ENCODE assay signal across 11 mouse cellular contexts in the genomic region with DNA sequence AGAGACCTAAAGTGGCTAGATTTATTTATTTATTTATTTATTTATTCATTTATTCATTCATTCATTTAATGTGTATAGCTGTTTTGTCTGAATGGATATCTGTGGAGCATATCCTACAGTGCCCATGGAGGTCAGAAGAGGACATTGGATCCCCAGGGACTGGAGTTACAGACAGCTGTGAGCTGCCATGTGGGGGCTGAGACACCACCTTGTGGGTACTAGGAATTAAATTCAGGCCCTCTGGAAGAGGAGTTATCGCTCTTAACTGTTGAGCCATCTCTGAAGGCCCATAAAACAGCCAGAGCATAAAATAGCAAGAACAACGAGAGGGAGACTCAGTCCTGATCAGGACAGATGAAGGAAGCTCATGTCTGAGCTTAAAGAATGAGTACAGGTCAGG.
"Had no signal": no experiment of that assay in that cellular context is flagged by ENCODE, and none has a peak within 500 bp of the region (broad histone marks: within the 10 kb centered on the region; RNA-seq: fewer than 3 reads in every experiment).

No protein-coding gene starts in this region.

- H3K27me3 ChIP-seq: limb, embryonic 15.5 days; midbrain, embryonic 15.5 days had no signal

- H3K4me2 ChIP-seq: limb, embryonic 15.5 days; liver, embryonic 12.5 days; lung, embryonic 14.5 days; midbrain, embryonic 11.5 days; midbrain, embryonic 15.5 days had no signal

- H3K9ac ChIP-seq: limb, embryonic 15.5 days; liver, embryonic 12.5 days; lung, embryonic 14.5 days; midbrain, embryonic 15.5 days had no signal

- H3K36me3 ChIP-seq: limb, embryonic 15.5 days; liver, embryonic 12.5 days; midbrain, embryonic 15.5 days had no signal

- H3K9me3 ChIP-seq: limb, embryonic 15.5 days; liver, embryonic 12.5 days; midbrain, embryonic 15.5 days had no signal

- ATAC-seq: intestine, postnatal 0 days; liver, embryonic 12.5 days; midbrain, embryonic 15.5 days had no signal

- DNase-seq: kidney, adult 8-10 months; lung, embryonic 14.5 days; lung, postnatal 10 days; lung, postnatal 4 days; thymus, postnatal 4 days had no signal

- H3K27ac ChIP-seq: left cerebral cortex, adult 2 months; liver, embryonic 12.5 days; midbrain, embryonic 15.5 days had no signal

- H3K4me3 ChIP-seq: left cerebral cortex, adult 2 months; limb, embryonic 15.5 days; liver, embryonic 12.5 days; midbrain, embryonic 15.5 days had no signal
